Mouse (Mus musculus) MEL (cell line): ENCODE measurements around the gene Per1.

Source experiments
- CHD2 ChIP-seq: IDR thresholded peaks from 2 replicates; pipeline ENCODE4 v1.6.1; 2011; ENCODE audit warnings: low read length, improper control_type of control experiment
- CTCF ChIP-seq, 3 experiments: IDR thresholded peaks in 2 of 3; conservative IDR thresholded peaks in 1 of 3; 2 replicates each; pipeline ENCODE4 v1.5.1; 2011 to 2012; ENCODE audit warnings: low read length in 3 of 3, low read depth in 2 of 3, mild to moderate bottlenecking in 2 of 3, improper control_type of control experiment in 1 of 3, inconsistent platforms in 1 of 3, mixed read lengths in 1 of 3, moderate library complexity in 1 of 3; ENCODE audit not compliant: control insufficient read depth in 1 of 3, insufficient read depth in 1 of 3, poor library complexity in 1 of 3, severe bottlenecking in 1 of 3
- ELF1 ChIP-seq: IDR thresholded peaks from 2 replicates; pipeline ENCODE4 v1.6.1; 2014; ENCODE audit warnings: low read depth, mild to moderate bottlenecking, inconsistent platforms, low read length, improper control_type of control experiment, moderate library complexity
- EP300 ChIP-seq, 2 experiments: IDR thresholded peaks; 2 replicates each; pipeline ENCODE4 v1.6.1; 2011; ENCODE audit warnings: improper control_type of control experiment in 2 of 2, low read length in 2 of 2, low read depth in 1 of 2, mild to moderate bottlenecking in 1 of 2
- ETS1 ChIP-seq: IDR thresholded peaks from 2 replicates; pipeline ENCODE4 v1.6.1; 2012; ENCODE audit warnings: low read depth, mild to moderate bottlenecking, inconsistent platforms, low read length, improper control_type of control experiment, moderate library complexity
- GATA1 ChIP-seq: IDR thresholded peaks from 2 replicates; pipeline ENCODE4 v1.6.1; 2011; ENCODE audit warnings: low read depth, low read length, improper control_type of control experiment
- POLR2A ChIP-seq, 2 experiments: IDR thresholded peaks; 2 replicates each; pipeline ENCODE4 v1.6.1; 2011 to 2012; ENCODE audit warnings: low read length in 2 of 2, mild to moderate bottlenecking in 2 of 2, control low read depth in 1 of 2, improper control_type of control experiment in 1 of 2, low read depth in 1 of 2, moderate library complexity in 1 of 2; ENCODE audit not compliant: control insufficient read depth in 1 of 2, insufficient read depth in 1 of 2, poor library complexity in 1 of 2
- TAL1 ChIP-seq: IDR thresholded peaks from 2 replicates; pipeline ENCODE4 v1.6.1; 2012; ENCODE audit warnings: mild to moderate bottlenecking, inconsistent platforms, low read length, moderate library complexity, mixed read lengths

- TF ChIP-seq EP300 (IDR thresholded peaks at IDR 0.05; ENCODE audit: low read depth in 1 of 2, low read length in 2 of 2) (no peak), GATA1 (0 out of 2 replicates have a peak, but pooled peaks have one; percentile 27), CHD2 (no peak), ETS1 (no peak), POLR2A (IDR thresholded peaks at IDR 0.05; ENCODE audit: control insufficient read depth in 1 of 2, insufficient read depth in 1 of 2, low read depth in 1 of 2, low read length in 2 of 2, poor library complexity in 1 of 2) (no peak), CTCF (IDR thresholded peaks at IDR 0.05 in 2 of 3, conservative IDR thresholded peaks at IDR 0.05 in 1 of 3; ENCODE audit: control insufficient read depth in 1 of 3, insufficient read depth in 1 of 3, low read depth in 2 of 3, low read length in 3 of 3, poor library complexity in 1 of 3, severe bottlenecking in 1 of 3) (no peak), TAL1 (no peak), ELF1 (peak; percentile 78)
Measured at GRCm38 (mm10) chr11:69118765-69119164, 23.7 kb downstream of the Per1 start.
